Comparison of ENCODE assay signal across 14 mouse cellular contexts in genomic region chr10:111363729-111364617, GRCm38 (mm10).
DNase-seq lines count a peak whose midpoint lies in the region; ATAC-seq lines count a peak whose summit lies in the region.
"Had no signal": no experiment of that assay in that cellular context is flagged by ENCODE, and none has a peak within 500 bp of the region (broad histone marks: within the 10 kb centered on the region; RNA-seq: fewer than 3 reads in every experiment).

No protein-coding gene starts in this region.

- no peak overlapping the region for H3K4me3 ChIP-seq in hindbrain, embryonic 10.5 days
- H3K4me3 ChIP-seq in hindbrain, embryonic 14.5 days (replicated peaks; ENCODE audit: low read length), result no peak overlapping the region
- H3K4me3 ChIP-seq in forebrain, embryonic 10.5 days, result peak overlapping the region; percentile 4; the same call in 1 of the 2 replicates
- H3K4me3 ChIP-seq in midbrain, embryonic 12.5 days, result no peak overlapping the region
- H3K4me3 ChIP-seq: gastrocnemius, adult 2 months had no signal

- no peaks in the 10 kb centered on the region for H3K36me3 ChIP-seq in hindbrain, embryonic 10.5 days
- H3K36me3 ChIP-seq in hindbrain, embryonic 14.5 days (replicated peaks; ENCODE audit: control insufficient read depth, insufficient read depth), result no peaks in the 10 kb centered on the region
- H3K36me3 ChIP-seq in forebrain, embryonic 10.5 days (replicated peaks), result no peaks in the 10 kb centered on the region
- no peaks in the 10 kb centered on the region for H3K36me3 ChIP-seq in midbrain, embryonic 12.5 days

- no peaks in the 10 kb centered on the region for H3K27me3 ChIP-seq in hindbrain, embryonic 10.5 days (ENCODE audit: insufficient read depth, poor library complexity, severe bottlenecking)
- H3K27me3 ChIP-seq in hindbrain, embryonic 14.5 days (ENCODE audit: control insufficient read depth, insufficient read depth, low read length), result no peaks in the 10 kb centered on the region
- H3K27me3 ChIP-seq in forebrain, embryonic 10.5 days (ENCODE audit: poor library complexity, severe bottlenecking), result no peaks in the 10 kb centered on the region
- no peaks in the 10 kb centered on the region for H3K27me3 ChIP-seq in midbrain, embryonic 12.5 days

- H3K4me2 ChIP-seq in hindbrain, embryonic 14.5 days (replicated peaks), result no peak overlapping the region
- H3K4me2 ChIP-seq in midbrain, embryonic 12.5 days (replicated peaks), result peak overlapping the region; percentile 24

- H3K4me1 ChIP-seq in hindbrain, embryonic 10.5 days (replicated peaks), result peaks cover 19% of the 10 kb centered on the region
- H3K4me1 ChIP-seq in hindbrain, embryonic 14.5 days (replicated peaks; ENCODE audit: control insufficient read depth, insufficient read depth, low read length), result no peaks in the 10 kb centered on the region
- H3K4me1 ChIP-seq in forebrain, embryonic 10.5 days, result peaks cover 27% of the 10 kb centered on the region
- H3K4me1 ChIP-seq in midbrain, embryonic 12.5 days, result peaks cover 19% of the 10 kb centered on the region

- peak overlapping the region; percentile 41 for H3K27ac ChIP-seq in hindbrain, embryonic 10.5 days
- no peak overlapping the region for H3K27ac ChIP-seq in hindbrain, embryonic 14.5 days
- H3K27ac ChIP-seq in forebrain, embryonic 10.5 days, result peak overlapping the region; percentile 56
- peak overlapping the region; percentile 52 for H3K27ac ChIP-seq in midbrain, embryonic 12.5 days (replicated peaks)
- H3K27ac ChIP-seq: gastrocnemius, adult 2 months had no signal

- no peaks in the 10 kb centered on the region for H3K9me3 ChIP-seq in hindbrain, embryonic 10.5 days
- no peaks in the 10 kb centered on the region for H3K9me3 ChIP-seq in hindbrain, embryonic 14.5 days (ENCODE audit: control insufficient read depth, low read length)
- no peaks in the 10 kb centered on the region for H3K9me3 ChIP-seq in forebrain, embryonic 10.5 days
- H3K9me3 ChIP-seq in midbrain, embryonic 12.5 days, result no peaks in the 10 kb centered on the region

- DNase-seq in hindbrain, embryonic 10.5 days (ENCODE audit: low spot score), result no peak
- no peak for DNase-seq in hindbrain, embryonic 14.5 days (ENCODE audit: low spot score)
- peak; percentile 41 for DNase-seq in NIH3T3 (ENCODE audit: low read depth)
- DNase-seq in forebrain, embryonic 10.5 days (ENCODE audit: extremely low spot score, low spot score), result peak; percentile 37
- DNase-seq in layer of hippocampus, adult 9-10 months (ENCODE audit: low spot score), result no peak
- no peak for DNase-seq in thymus, postnatal 25 days
- DNase-seq: adrenal gland, postnatal 25 days; B cell, adult 2 months; cerebellum, adult 8-10 months; gastrocnemius, adult 2 months; heart, postnatal 14 days; kidney, adult 18-20 months had no signal

- 38% methylated on average over 14 of the region's 14 CpGs for WGBS in hindbrain, embryonic 10.5 days
- 40% methylated on average over 14 of the region's 14 CpGs for WGBS in hindbrain, embryonic 14.5 days
- 17% methylated on average over 14 of the region's 14 CpGs for WGBS in forebrain, embryonic 10.5 days
- 6% methylated on average over 14 of the region's 14 CpGs for WGBS in midbrain, embryonic 12.5 days

- no peak overlapping the region for H3K9ac ChIP-seq in hindbrain, embryonic 14.5 days
- no peak overlapping the region; the same call in 1 of the 2 replicates for H3K9ac ChIP-seq in midbrain, embryonic 12.5 days (replicated peaks)

- no peak for ATAC-seq in hindbrain, embryonic 14.5 days (ENCODE audit: low FRiP score)
- ATAC-seq in midbrain, embryonic 12.5 days (ENCODE audit: low FRiP score, low read depth), result peak; percentile 81
- ATAC-seq in frontal cortex, adult (ENCODE audit: low TSS enrichment), result no peak

Comparison
In these comparisons a context has a peak if more than half of its experiments do, and no peak if none do; other contexts are left out.
1. DNase-seq: peak in NIH3T3 (single experiment) and forebrain, embryonic 10.5 days (single experiment); none in hindbrain, embryonic 10.5 days (single experiment), hindbrain, embryonic 14.5 days (single experiment), layer of hippocampus, adult 9-10 months (single experiment) and thymus, postnatal 25 days (single experiment).